Mouse (Mus musculus) lung, embryonic 16.5 days (tissue): ENCODE results near the gene Vps25. TPM values are rescaled to one million over a fixed set of nuclear protein-coding genes. Genes with fewer than 3 reads are reported as not detected.

Experiments
- ATAC-seq: fragments of 200-750 bp; cut with Nextera tagmentation; 2 replicates; pipeline ENCODE4 v1.8.0; 2017; ENCODE audit warnings: low read depth, mild to moderate bottlenecking, moderate library complexity
- H3K27ac ChIP-seq: fragments of 300-500 bp; sonication (generic); 2 replicates; pipeline ENCODE4 v1.5.1; 2014; ENCODE audit warnings: mild to moderate bottlenecking, control low read depth, low read length
- H3K27me3 ChIP-seq: fragments of 300-500 bp; sonication (generic); 2 replicates; pipeline ENCODE4 v1.6.1; 2014; ENCODE audit warnings: low read depth, low read length, mixed read lengths; ENCODE audit not compliant: control insufficient read depth, insufficient read depth
- H3K36me3 ChIP-seq: fragments of 300-500 bp; sonication (generic); 2 replicates; pipeline ENCODE4 v1.6.1; 2014; ENCODE audit warnings: low read length; ENCODE audit not compliant: control insufficient read depth, insufficient read depth
- H3K4me1 ChIP-seq: fragments of 300-500 bp; sonication (generic); replicated peaks from 2 replicates; pipeline ENCODE4 v1.6.1; 2014; ENCODE audit warnings: low read length, mixed read lengths; ENCODE audit not compliant: control insufficient read depth, insufficient read depth
- H3K4me2 ChIP-seq: fragments of 300-500 bp; sonication (generic); 2 replicates; pipeline ENCODE4 v1.6.1; 2014; ENCODE audit warnings: low read depth, low read length, control low read depth
- H3K4me3 ChIP-seq: fragments of 300-500 bp; sonication (generic); 2 replicates; pipeline ENCODE4 v1.5.1; 2014; ENCODE audit warnings: mild to moderate bottlenecking, low read length, control low read depth
- H3K9ac ChIP-seq: fragments of 300-500 bp; sonication (generic); 2 replicates; pipeline ENCODE4 v1.6.1; 2014; ENCODE audit warnings: low read length, control low read depth
- H3K9me3 ChIP-seq: fragments of 300-500 bp; sonication (generic); 2 replicates; pipeline ENCODE4 v1.6.1; 2016; ENCODE audit warnings: low read length; ENCODE audit not compliant: control insufficient read depth
- WGBS: fragments of 180-500 bp; shearing (Covaris S2); extraction: QIAGEN DNeasy Blood & Tissue Kit; methylation state at CpG from one replicate; pipeline ENCODE4 v1.1.7; 2014; 5-methylcytosine and 5-hydroxymethylcytosine counted together
- polyA plus RNA-seq: library from polyadenylated mRNA; unstranded; fragments of >200 nt; fragmentation: Nextera tagmentation; extraction: Ambion mirVana; gene quantifications from 2 replicates; pipeline ENCODE4 v1.2.1, GENCODE M21; 2015

The Vps25 gene
- polyA plus RNA-seq, 1 experiment from 2014 or later = 132 TPM

DNA sequence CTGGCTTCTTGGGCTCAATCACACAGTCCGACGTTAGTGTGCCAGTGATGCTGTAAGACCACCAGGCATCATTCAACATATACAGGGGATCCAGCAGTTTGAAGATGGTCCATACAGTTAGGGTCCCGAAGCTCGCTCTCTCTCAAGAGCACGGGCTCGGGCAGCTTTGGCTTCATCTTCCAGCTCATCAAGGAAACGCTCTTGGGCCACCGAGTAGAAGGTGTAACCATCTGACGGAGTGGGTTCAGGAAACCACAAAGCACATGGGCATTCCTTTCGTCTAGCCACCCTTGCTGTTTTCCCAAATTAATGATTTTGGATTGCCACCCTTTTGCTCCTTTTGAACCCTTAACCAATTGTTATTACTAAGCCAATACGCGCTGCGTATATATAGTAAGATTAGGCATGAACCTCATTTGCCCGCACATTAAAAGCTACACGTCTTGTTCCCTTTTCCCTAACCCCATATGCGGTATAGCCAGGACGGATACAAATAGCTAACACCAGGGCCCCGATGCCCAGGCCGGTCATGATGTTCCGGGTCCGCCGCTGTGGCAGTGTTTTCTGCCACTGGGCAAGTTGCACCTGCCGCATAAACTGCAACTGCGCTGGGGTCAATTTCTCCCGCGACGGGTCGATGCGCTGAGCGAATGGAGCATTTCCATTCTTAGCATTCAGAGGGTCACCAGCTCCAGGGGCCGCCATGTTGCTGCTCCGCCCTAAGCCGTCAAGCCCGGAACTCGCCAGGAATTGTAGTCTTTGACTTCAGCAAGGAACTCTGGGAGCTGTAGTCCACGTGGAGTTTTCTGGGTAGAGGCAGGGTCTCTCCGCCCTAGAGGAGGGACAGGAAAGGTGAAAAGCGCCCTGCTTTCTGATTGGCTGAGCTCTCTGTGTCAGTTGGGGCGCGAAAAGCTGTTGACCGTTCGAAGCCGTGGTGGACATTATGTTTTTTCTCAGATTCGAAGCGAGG lies 25.0 kb downstream of the Vps25 start, which contains the start of the genes Cntd1 and Coa3:
Cntd1 (plus strand) TSS at position 790 of the 970 bp plus-strand sequence.
Coa3 (minus strand) TSS at position 892 of the 970 bp plus-strand sequence.
- Histone ChIP-seq H3K27me3 (no peaks in the 10 kb centered on the region), H3K4me3 (peak within 1 kb of the TSS; percentile 85), H3K4me1 (peaks cover 26% of the 10 kb centered on the region), H3K27ac (peak within 1 kb of the TSS; percentile 72), H3K9ac (peak within 1 kb of the TSS; percentile 86), H3K36me3 (no peaks in the 10 kb centered on the region), H3K4me2 (peak within 1 kb of the TSS; percentile 84), H3K9me3 (no peaks in the 10 kb centered on the region)
- WGBS = 6% methylated on average over 45 of the region's 45 CpGs
- ATAC-seq = peak; percentile 96

DNA sequence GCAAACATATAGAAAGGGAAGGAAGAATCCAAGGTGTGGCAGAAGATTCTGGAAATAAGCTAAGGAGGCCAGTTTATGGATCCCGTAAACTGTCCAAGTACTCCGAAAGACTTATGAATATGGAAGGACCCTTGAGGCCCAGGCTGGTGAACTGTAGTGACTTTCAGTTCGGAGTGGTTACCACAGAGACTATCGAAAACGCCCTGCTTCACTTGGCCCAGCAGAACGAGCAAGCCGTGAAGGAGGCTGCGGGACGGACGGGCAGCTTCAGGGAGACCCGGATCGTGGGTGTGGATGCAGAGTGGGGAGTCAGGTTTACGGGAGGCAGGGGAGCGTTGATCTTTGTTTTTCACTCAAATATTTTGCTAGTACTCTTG lies 25.7 kb downstream of the Vps25 start:
- WGBS = 59% methylated on average over 14 of the region's 14 CpGs
- Histone ChIP-seq H3K4me1 (peaks cover 26% of the 10 kb centered on the region), H3K27me3 (no peaks in the 10 kb centered on the region), H3K9ac (peak overlapping the region; percentile 86), H3K9me3 (no peaks in the 10 kb centered on the region), H3K4me2 (peak overlapping the region; percentile 84), H3K27ac (peak overlapping the region; percentile 10; the same call in 1 of the 2 replicates), H3K4me3 (peak overlapping the region; percentile 85), H3K36me3 (no peaks in the 10 kb centered on the region)
- ATAC-seq = peak; percentile 5; the same call in 1 of the 2 replicates

DNA sequence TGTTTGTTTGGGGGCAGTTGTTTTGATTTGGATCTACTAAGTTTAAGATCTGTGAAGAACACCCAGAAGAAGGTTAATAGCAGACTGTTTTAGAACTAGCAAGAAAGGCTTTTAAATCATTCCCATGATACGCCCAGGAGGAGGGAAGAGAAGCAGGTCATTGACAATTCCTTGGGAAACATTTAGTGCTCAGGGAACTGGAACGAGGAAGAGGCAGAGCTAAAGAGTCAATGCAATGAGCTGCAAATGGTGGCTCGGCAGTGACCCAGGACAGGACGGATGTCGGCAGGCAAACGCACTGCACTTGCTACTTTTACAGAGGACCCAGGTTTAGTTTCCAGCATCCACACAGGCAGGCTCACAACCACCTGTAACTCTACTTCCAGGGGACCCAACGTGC lies 27.3 kb downstream of the Vps25 start:
- no peak for ATAC-seq

DNA sequence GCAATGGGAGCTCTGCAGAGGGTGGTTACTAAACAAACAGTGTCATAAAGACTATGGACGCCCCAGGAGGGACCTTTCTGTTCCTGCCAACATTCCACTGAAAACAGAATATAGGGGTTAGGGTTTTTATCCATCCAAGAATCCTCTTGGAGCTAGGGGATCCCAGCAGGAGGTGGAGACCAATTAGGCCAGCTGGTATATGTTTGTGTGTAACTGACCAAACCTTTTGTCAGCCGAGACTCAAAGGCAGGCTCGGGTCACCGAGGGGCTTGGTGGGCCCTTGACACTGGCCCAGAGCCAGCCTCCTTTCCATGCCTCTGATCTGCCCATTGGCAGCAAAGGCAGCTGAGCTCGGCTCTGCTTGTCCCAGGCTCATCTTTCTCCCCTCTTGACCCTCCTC lies 29.4 kb downstream of the Vps25 start:
- ATAC-seq = no peak
- 22% methylated on average over 5 of the region's 5 CpGs for WGBS
- no peaks in the 10 kb centered on the region for H3K27me3 ChIP-seq
- H3K4me2 ChIP-seq = no peak overlapping the region
- H3K9ac ChIP-seq = no peak overlapping the region
- peaks cover 7% of the 10 kb centered on the region for H3K4me1 ChIP-seq
- H3K4me3 ChIP-seq = no peak overlapping the region
- H3K27ac ChIP-seq = no peak overlapping the region
- H3K9me3 ChIP-seq = no peaks in the 10 kb centered on the region
- H3K36me3 ChIP-seq = no peaks in the 10 kb centered on the region; the same call in 1 of the 2 replicates

More for the DNA sequence above, 27.3 kb downstream of the Vps25 start:
- Histone ChIP-seq H3K36me3 (no peaks in the 10 kb centered on the region), H3K9me3 (no peaks in the 10 kb centered on the region), H3K27ac (no peak overlapping the region), H3K4me1 (peaks cover 26% of the 10 kb centered on the region), H3K4me2 (no peak overlapping the region), H3K4me3 (no peak overlapping the region), H3K9ac (no peak overlapping the region), H3K27me3 (no peaks in the 10 kb centered on the region)
- 45% methylated on average over 7 of the region's 7 CpGs for WGBS

DNA sequence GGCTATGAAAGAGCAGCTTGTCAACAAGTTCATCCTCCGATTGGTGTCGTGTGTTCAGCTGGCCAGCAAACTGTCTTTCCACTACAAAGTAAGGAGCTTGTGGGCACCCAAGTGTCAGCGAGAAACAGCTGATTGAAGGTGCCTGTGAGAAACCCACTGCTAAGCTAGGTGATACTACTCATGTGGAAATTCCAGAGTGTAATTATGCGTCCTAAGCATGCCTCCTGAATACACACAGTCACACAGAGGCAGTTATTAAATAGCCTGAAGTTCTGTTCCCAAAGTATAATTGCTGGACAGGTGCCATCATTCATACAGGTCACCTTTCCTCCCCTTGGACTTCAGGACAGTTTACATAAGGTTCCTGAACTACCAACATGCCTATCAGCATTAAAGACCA lies 30.3 kb downstream of the Vps25 start:
- Histone ChIP-seq H3K36me3 (peaks cover 2% of the 10 kb centered on the region; the same call in 1 of the 2 replicates), H3K27me3 (no peaks in the 10 kb centered on the region), H3K27ac (no peak overlapping the region), H3K4me1 (peaks cover 5% of the 10 kb centered on the region; the same call in 1 of the 2 replicates), H3K9me3 (no peaks in the 10 kb centered on the region), H3K4me3 (no peak overlapping the region), H3K9ac (peak overlapping the region; percentile 21; the same call in 1 of the 2 replicates), H3K4me2 (no peak overlapping the region)
- 61% methylated on average over 4 of the region's 4 CpGs for WGBS
- ATAC-seq = no peak

DNA sequence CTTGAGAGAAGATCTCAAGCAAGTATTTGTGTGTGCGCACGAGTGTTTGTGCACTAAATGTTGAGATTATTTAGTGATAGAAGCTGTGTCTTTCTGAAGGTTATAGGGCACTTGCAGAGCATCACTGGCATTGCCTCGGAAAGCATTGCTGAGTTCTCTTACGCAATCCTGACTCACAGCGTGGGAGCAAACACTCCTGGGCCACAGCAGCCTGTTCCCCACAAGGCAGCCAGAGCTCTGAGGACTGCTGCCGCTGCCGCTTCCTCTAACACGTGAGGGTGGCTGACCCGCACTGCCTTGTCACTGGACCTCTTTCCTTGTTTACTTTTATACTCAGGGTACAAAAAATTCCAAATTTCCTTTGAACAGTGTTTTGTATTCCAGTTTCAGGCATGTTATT lies 33.8 kb downstream of the Vps25 start:
- Histone ChIP-seq H3K27ac (no peak overlapping the region), H3K9ac (no peak overlapping the region), H3K36me3 (peaks cover 11% of the 10 kb centered on the region), H3K4me1 (no peaks in the 10 kb centered on the region), H3K4me2 (no peak overlapping the region), H3K4me3 (no peak overlapping the region), H3K27me3 (no peaks in the 10 kb centered on the region), H3K9me3 (no peaks in the 10 kb centered on the region)
- no peak for ATAC-seq
- 60% methylated on average over 9 of the region's 9 CpGs for WGBS

DNA sequence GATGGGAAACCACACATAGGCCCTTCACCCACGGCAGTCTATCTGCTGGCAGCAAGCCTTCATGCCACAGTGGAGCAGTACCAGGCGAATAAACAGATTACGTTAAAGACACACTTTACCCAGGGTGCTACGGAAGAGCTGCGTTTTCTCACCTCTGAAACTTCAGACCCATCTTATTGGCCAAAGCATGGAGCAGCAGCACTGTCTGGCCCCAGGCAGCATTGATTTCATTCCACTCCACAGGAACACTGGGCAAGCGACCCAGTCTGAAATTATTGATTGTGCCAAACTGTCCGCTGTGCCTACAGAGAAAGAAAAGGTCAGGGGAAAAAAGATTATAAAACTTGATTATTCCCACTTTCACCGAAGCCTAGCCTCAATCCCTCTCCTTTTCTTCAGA lies 37.7 kb downstream of the Vps25 start:
- Histone ChIP-seq H3K4me2 (no peak overlapping the region), H3K27ac (no peak overlapping the region), H3K4me1 (no peaks in the 10 kb centered on the region), H3K9me3 (no peaks in the 10 kb centered on the region), H3K9ac (no peak overlapping the region), H3K27me3 (no peaks in the 10 kb centered on the region), H3K36me3 (peaks cover 28% of the 10 kb centered on the region), H3K4me3 (no peak overlapping the region)
- no peak for ATAC-seq
- whole genome bisulfite sequencing = 95% methylated on average over 8 of the region's 8 CpGs

DNA sequence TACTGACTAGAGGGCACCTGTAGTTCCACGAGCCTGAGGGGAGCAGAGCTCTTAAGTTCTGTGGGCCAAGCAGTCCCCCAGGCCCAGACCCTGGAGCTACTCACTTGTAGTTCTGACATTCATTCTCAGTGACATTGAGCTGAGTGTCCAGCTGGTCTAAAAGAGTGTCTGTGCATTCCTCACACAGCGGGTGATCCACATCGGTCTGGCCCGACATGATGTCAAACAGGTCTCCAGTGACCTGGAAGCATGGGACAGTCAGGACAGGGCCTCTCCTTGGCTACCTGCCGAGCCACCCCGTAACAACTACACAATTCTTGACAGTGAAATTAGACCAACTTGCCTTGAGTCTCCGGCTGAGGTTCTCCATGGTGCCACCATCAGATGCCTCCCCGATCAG lies 41.7 kb downstream of the Vps25 start:
- Histone ChIP-seq H3K27me3 (no peaks in the 10 kb centered on the region), H3K9me3 (no peaks in the 10 kb centered on the region), H3K27ac (no peak overlapping the region), H3K36me3 (peaks cover 36% of the 10 kb centered on the region), H3K9ac (no peak overlapping the region), H3K4me2 (no peak overlapping the region), H3K4me1 (no peaks in the 10 kb centered on the region), H3K4me3 (no peak overlapping the region)
- WGBS = 96% methylated on average over 8 of the region's 8 CpGs
- ATAC-seq = no peak

DNA sequence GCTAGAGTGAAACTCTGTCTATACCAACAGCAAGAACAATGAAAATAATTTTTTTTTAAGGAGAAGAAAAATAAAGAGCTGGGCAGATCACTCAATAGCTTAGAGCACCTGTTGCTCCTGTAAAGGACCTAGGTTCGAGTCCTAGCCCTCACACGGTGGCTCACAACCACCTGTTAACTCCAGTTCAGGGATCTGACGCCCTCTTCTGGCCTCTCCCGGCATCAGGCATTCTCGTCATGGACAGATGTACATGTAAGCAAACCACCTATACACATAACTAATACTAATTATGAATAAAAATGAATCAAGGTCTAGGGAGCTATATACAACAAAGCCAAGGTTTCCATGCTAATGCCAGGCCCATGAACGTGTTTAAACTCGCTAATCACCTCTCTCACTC lies 47.4 kb downstream of the Vps25 start:
- Histone ChIP-seq H3K9ac (peak overlapping the region; percentile 86), H3K4me3 (peak overlapping the region; percentile 79), H3K4me2 (peak overlapping the region; percentile 90), H3K27me3 (no peaks in the 10 kb centered on the region), H3K9me3 (no peaks in the 10 kb centered on the region), H3K27ac (no peak overlapping the region), H3K36me3 (peaks cover 10% of the 10 kb centered on the region), H3K4me1 (peaks cover 10% of the 10 kb centered on the region)
- ATAC-seq = no peak
- 65% methylated on average over 7 of the region's 7 CpGs for WGBS
